Mouse (Mus musculus) thymus, postnatal 10 days (tissue): ENCODE results near the gene Bet1.
A peak's percentile ranks its signal among the peaks of the same experiment; 100 is the strongest.

Experiments used
- DNase-seq, 2 experiments: peaks; one replicate each; pipeline ENCODE4 v3.0.0; 2021; ENCODE audit warnings: low spot score in 2 of 2

Bet1 gene

GRCm38 (mm10) chr6:4086663-4087454, at the start of gene Bet1:
Gene Bet1, minus strand, starts transcription at chr6:4086972.
- DNase-seq: peak; percentile 84 to 90

- DNase-seq: no peak
Observed at GRCm38 (mm10) chr6:4132239-4132638, 45.5 kb upstream of the Bet1 start.

- no peak for DNase-seq
Observed at GRCm38 (mm10) chr6:4131149-4131548, 44.4 kb upstream of the Bet1 start.

GRCm38 (mm10) chr6:4118611-4119010, 31.8 kb upstream of the Bet1 start:
- DNase-seq: no peak

GRCm38 (mm10) chr6:4090423-4090822, 3.7 kb upstream of the Bet1 start:
- no peak for DNase-seq

- DNase-seq: no peak
Observed at GRCm38 (mm10) chr6:4072281-4072680, 14.5 kb downstream of the Bet1 start.

GRCm38 (mm10) chr6:4069714-4070113, 17.1 kb downstream of the Bet1 start:
- no peak for DNase-seq

GRCm38 (mm10) chr6:4054387-4054786, 32.4 kb downstream of the Bet1 start:
- DNase-seq: no peak

- no peak for DNase-seq
Observed at GRCm38 (mm10) chr6:4052843-4053242, 33.9 kb downstream of the Bet1 start.

- no peak for DNase-seq
Observed at GRCm38 (mm10) chr6:4047200-4047599, 39.6 kb downstream of the Bet1 start.

GRCm38 (mm10) chr6:4041821-4042220, 45.0 kb downstream of the Bet1 start:
- no peak for DNase-seq

GRCm38 (mm10) chr6:4030956-4031355, 55.8 kb downstream of the Bet1 start:
- no peak for DNase-seq
